Mouse (Mus musculus) mouse embryonic stem cell (cell line): ENCODE data around the gene Abca12.

ENCODE experiments used
- in situ Hi-C, 2 experiments: fragments of 300-500 bp; cut with MboI; formaldehyde crosslinking; loops; 1 replicate in 1 of 2; 3 replicates in 1 of 2; pipeline ENCODE4 v1.14.3; 2019 to 2020; ENCODE audit warnings: low sequenced_read_pairs in 2 of 2, low pct_unique_long_range_greater_than_20kb in 1 of 2, mixed read lengths in 1 of 2; ENCODE audit not compliant: unreplicated experiment in 1 of 2

Abca12 gene

GRCm38 (mm10) chr1:71414810-71415209 is at the start of gene Abca12:
Abca12 (minus strand) TSS chr1:71414910.
- in situ Hi-C loops: no loop called here

GRCm38 (mm10) chr1:71457961-71458360 is 43.3 kb upstream of the Abca12 start:
- in situ Hi-C loops: no loop called here

GRCm38 (mm10) chr1:71447424-71447823 is 32.7 kb upstream of the Abca12 start:
- in situ Hi-C loops: no loop called here

GRCm38 (mm10) chr1:71421741-71422333 is 7.1 kb upstream of the Abca12 start:
- in situ Hi-C loops: no loop called here

GRCm38 (mm10) chr1:71418467-71418866 is 3.8 kb upstream of the Abca12 start:
- in situ Hi-C loops: no loop called here

- in situ Hi-C loops: no loop called here
Observed at GRCm38 (mm10) chr1:71417951-71418350, 3.2 kb upstream of the Abca12 start.

- in situ Hi-C loops: no loop called here
Observed at GRCm38 (mm10) chr1:71414084-71414483, 626 bp downstream of the Abca12 start.

GRCm38 (mm10) chr1:71413114-71413513 is 1.6 kb downstream of the Abca12 start:
- in situ Hi-C loops: no loop called here

GRCm38 (mm10) chr1:71407711-71408110 is 7.0 kb downstream of the Abca12 start:
- in situ Hi-C loops: no loop called here

- in situ Hi-C loops: no loop called here
Observed at GRCm38 (mm10) chr1:71397635-71398034, 17.1 kb downstream of the Abca12 start.

GRCm38 (mm10) chr1:71396105-71396504 is 18.6 kb downstream of the Abca12 start:
- in situ Hi-C loops: no loop called here

- in situ Hi-C loops: no loop called here
Observed at GRCm38 (mm10) chr1:71394177-71394576, 20.5 kb downstream of the Abca12 start.

GRCm38 (mm10) chr1:71393489-71393888 is 21.2 kb downstream of the Abca12 start:
- in situ Hi-C loops: no loop called here

- in situ Hi-C loops: no loop called here
Observed at GRCm38 (mm10) chr1:71392463-71392862, 22.2 kb downstream of the Abca12 start.

- in situ Hi-C loops: no loop called here
Observed at GRCm38 (mm10) chr1:71386593-71386992, 28.1 kb downstream of the Abca12 start.

GRCm38 (mm10) chr1:71384098-71384497 is 30.6 kb downstream of the Abca12 start:
- in situ Hi-C loops: no loop called here

GRCm38 (mm10) chr1:71373090-71373489 is 41.6 kb downstream of the Abca12 start:
- in situ Hi-C loops: no loop called here

- in situ Hi-C loops: no loop called here
Observed at GRCm38 (mm10) chr1:71370266-71370665, 44.4 kb downstream of the Abca12 start.

- in situ Hi-C loops: no loop called here
Observed at GRCm38 (mm10) chr1:71367770-71368169, 46.9 kb downstream of the Abca12 start.

- in situ Hi-C loops: no loop called here
Observed at GRCm38 (mm10) chr1:71342861-71343554, 71.7 kb downstream of the Abca12 start.
